Mouse (Mus musculus) kidney, adult 2 months (tissue): Measurements from ENCODE around the gene Hmgn3. TPM values are rescaled to one million over a fixed set of nuclear protein-coding genes. Genes with fewer than 3 reads are reported as not detected.
"Not testable (repeated sequence)": the region's sequence is repeated elsewhere in the genome, so short reads cannot be mapped to it uniquely, and the experiment has no call there.

Experiments
- DNase-seq: peaks from one replicate; pipeline ENCODE4 v3.0.0; 2021
- H3K27ac ChIP-seq: fragments of 200-500 bp; 2 replicates; pipeline ENCODE4 v1.5.1; 2012; ENCODE audit warnings: low read depth, low read length, control low read depth, inconsistent platforms; ENCODE audit not compliant: insufficient read depth
- H3K27me3 ChIP-seq: fragments of 200-500 bp; replicated peaks from 2 replicates; pipeline ENCODE4 v1.6.1; 2012; ENCODE audit warnings: mild to moderate bottlenecking, moderate library complexity, low read length, inconsistent platforms; ENCODE audit not compliant: control insufficient read depth, insufficient read depth
- H3K36me3 ChIP-seq: fragments of 200-500 bp; 2 replicates; pipeline ENCODE4 v1.6.1; 2012; ENCODE audit warnings: mild to moderate bottlenecking, moderate library complexity, low read length, inconsistent platforms; ENCODE audit not compliant: control insufficient read depth, insufficient read depth
- H3K4me1 ChIP-seq: fragments of 200-500 bp; 2 replicates; pipeline ENCODE4 v1.6.1; 2011; ENCODE audit warnings: low read length; ENCODE audit not compliant: control insufficient read depth, insufficient read depth
- H3K4me3 ChIP-seq: fragments of 200-500 bp; 2 replicates; pipeline ENCODE4 v1.5.1; 2011; ENCODE audit warnings: mild to moderate bottlenecking, low read depth, low read length, control low read depth; ENCODE audit not compliant: insufficient read depth
- CTCF ChIP-seq: fragments of 200-500 bp; conservative IDR thresholded peaks from 2 replicates; pipeline ENCODE4 v1.5.1; 2011; ENCODE audit warnings: low read depth, mild to moderate bottlenecking, control low read depth, low read length, moderate library complexity, mixed read lengths; ENCODE audit not compliant: insufficient read depth, insufficient read length
- POLR2A ChIP-seq: fragments of 200-500 bp; IDR thresholded peaks from one replicate; pipeline ENCODE4 v1.6.1; 2011; ENCODE audit warnings: low read depth, low read length, control low read depth
- WGBS: fragments of 180-500 bp; shearing (Covaris S2); methylation state at CpG from one replicate; pipeline ENCODE4 v1.1.7; 2018; 5-methylcytosine and 5-hydroxymethylcytosine counted together
- polyA plus RNA-seq: library from polyadenylated mRNA; depleted of rRNA; stranded (reverse); fragments of >200 nt; gene quantifications from 2 replicates; pipeline ENCODE4 v1.2.3, GENCODE M21; 2012; rRNA removed

The Hmgn3 gene
- 6.5 and 8.7 TPM in 2 replicates for polyA plus RNA-seq

DNA sequence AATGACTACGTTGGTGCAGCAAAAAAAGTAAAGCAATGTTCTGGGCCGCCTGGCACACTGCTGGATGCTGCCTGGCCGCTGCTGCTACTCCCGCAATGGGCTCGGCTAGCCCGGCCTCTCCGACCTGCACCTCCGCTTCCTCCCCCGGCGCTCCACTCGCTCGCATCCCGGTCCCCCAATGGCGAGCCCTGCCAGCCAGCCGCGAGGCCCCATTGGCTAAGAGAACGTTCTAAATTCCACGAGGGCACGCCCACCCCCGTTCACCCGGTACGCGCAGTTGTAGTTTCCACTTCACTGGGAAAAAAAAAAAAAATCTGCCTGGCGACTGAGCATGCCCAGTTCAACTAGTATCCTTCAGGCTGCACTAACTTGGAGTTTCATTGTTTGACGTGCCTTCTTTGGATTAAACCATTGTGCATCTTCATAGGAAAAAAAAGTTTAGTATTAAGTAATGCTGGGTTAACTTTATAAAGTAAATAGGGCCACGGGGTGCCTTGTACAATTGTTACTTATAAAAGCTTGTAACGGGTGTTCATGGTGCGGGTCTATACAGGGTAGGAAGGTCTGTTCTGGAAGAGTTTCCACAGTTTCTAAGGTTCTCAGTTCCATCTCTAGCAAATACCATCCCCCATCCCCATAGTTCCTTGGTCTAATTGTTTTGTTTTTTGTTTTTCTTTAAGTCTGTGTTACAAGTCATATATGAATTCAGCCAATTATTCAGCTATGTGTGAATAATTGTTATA is at the start of gene Hmgn3:
Hmgn3 (minus strand) TSS at position 240 of the 743 bp plus-strand sequence.
- 8% methylated on average over 28 of the region's 28 CpGs for WGBS
- peak; percentile 95 for DNase-seq
- no peaks in the 10 kb centered on the region for H3K36me3 ChIP-seq
- peak within 1 kb of the TSS; percentile 69 for H3K4me3 ChIP-seq
- H3K27me3 ChIP-seq, result no peaks in the 10 kb centered on the region
- H3K4me1 ChIP-seq, result no peaks in the 10 kb centered on the region
- TF ChIP-seq CTCF (no peak), POLR2A (peak; percentile 30)
- no peak within 1 kb of the TSS for H3K27ac ChIP-seq

DNA sequence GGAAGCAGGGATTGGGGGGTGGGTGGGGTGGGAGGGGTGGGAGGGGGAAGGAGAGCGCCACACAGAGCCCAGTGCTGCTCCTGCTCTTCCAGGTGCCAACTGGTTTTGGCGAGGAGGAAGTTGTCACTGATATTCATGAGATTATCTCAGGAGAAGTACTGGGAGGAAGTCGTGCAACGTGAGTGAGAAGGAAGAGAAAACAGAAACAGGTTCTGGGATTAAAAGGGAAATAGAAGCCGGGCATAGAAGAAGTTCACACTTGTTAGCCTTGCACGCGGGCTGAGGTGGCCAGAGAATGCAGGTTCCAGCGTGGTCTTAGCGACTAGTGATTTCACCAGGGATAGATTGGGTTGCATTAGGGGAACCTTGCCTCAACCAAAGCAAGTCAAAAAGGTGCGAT is 49.3 kb upstream of the Hmgn3 start:
- H3K27ac ChIP-seq, result no peak overlapping the region
- no peaks in the 10 kb centered on the region for H3K4me1 ChIP-seq
- no peak for DNase-seq
- WGBS, result 71% methylated on average over 10 of the region's 10 CpGs
- H3K27me3 ChIP-seq, result no peaks in the 10 kb centered on the region
- TF ChIP-seq CTCF (no peak), POLR2A (no peak)
- no peak overlapping the region for H3K4me3 ChIP-seq
- no peaks in the 10 kb centered on the region for H3K36me3 ChIP-seq

DNA sequence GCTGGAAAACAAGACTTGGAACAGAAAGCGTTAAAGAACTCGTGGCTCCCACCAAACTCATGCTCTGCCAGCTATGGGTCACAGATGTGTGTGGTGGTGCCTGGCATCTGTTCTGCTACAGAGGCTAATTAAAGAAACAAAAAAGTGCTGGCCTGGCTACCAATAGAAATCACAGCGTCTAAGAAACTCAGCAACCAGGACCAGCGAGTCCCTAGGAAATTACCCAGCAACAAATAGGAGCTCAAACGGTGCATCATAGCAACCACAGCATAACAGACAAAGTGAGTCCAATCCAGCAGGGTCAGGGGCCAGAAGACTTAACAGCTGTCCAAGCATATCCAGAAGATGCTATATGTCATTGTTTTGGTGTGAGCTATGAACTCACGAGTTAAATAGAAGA is 48.5 kb upstream of the Hmgn3 start:
- H3K4me3 ChIP-seq, result no peak overlapping the region
- no peak overlapping the region for H3K27ac ChIP-seq
- 57% methylated on average over 6 of the region's 6 CpGs for WGBS
- no peaks in the 10 kb centered on the region for H3K36me3 ChIP-seq
- no peak for DNase-seq
- H3K4me1 ChIP-seq, result no peaks in the 10 kb centered on the region
- H3K27me3 ChIP-seq, result no peaks in the 10 kb centered on the region
- TF ChIP-seq CTCF, result no peak
- no peak for TF ChIP-seq POLR2A

DNA sequence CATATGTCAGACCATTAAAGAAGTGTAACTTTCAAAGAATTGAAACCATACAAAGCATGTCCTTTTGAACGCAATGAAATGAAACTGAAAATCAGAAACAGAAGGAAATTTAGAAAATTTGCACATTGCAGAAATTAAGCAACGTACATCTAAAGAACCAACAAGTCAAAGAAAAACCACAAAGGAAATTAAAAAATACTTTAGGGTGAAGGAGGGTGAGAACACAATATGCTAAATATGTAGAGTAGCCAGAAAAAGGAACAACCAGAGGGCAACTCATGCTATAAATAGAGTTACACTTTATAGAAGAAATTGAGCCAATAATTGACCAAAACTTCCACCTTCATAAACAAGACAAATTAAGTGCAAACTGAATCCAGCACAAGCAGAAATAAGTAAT is 41.3 kb upstream of the Hmgn3 start:
- no peaks in the 10 kb centered on the region for H3K4me1 ChIP-seq

DNA sequence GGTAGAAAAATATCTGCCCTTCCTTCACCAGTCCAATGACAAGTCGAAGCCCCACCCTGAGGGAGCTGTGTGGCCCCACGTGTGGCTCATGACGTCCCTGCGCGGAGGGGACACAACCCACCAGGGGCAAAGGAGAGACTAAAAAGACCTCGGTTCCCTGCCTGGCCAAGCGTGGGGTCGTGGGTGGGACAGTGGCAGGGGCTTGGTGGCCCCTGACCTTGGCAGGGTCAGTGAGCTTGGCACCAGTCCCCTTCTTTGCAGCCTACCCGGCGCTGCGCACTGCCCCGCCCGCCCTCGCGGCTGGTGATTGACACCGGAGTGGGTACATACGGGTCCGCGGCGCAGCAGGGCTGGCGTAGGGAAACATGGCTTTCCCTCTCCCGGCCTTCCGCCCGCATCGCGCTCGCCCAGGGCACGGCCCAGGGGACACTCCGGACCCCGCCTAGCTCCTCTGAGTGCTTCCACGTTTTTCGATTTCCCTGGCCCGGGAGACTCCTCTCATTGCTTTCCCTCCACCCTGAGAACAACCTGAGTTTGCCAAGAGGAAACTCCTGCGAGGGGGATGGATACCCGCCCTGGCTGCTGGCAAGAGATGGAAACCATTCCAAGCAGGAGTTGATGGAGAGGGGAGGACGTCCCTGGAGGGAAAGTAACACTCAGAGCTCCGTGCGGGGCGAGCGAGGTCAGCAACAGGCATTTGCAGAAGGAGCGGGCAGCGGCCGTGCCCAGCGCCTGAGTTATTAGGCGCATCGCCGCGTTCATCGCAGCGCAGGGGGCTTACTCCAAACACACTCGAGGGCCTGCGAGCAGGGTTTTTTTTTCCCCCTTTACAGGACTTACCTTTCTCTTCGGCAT is 667 bp downstream of the Hmgn3 start:
- 3% methylated on average over 53 of the region's 53 CpGs for WGBS
- Histone ChIP-seq H3K36me3 (no peaks in the 10 kb centered on the region), H3K4me3 (peak overlapping the region; percentile 69), H3K27ac (no peak overlapping the region), H3K4me1 (no peaks in the 10 kb centered on the region), H3K27me3 (no peaks in the 10 kb centered on the region)
- no peak for TF ChIP-seq CTCF
- TF ChIP-seq POLR2A, result no peak
- peak; percentile 44 for DNase-seq

More for the DNA sequence above, 41.3 kb upstream of the Hmgn3 start:
- DNase-seq, result no peak
- no peak overlapping the region for H3K4me3 ChIP-seq
- 74% methylated on average over 2 of the region's 2 CpGs for WGBS
- no peak overlapping the region for H3K27ac ChIP-seq
- H3K27me3 ChIP-seq, result no peaks in the 10 kb centered on the region
- no peaks in the 10 kb centered on the region for H3K36me3 ChIP-seq
- no peak for TF ChIP-seq CTCF
- no peak for TF ChIP-seq POLR2A

DNA sequence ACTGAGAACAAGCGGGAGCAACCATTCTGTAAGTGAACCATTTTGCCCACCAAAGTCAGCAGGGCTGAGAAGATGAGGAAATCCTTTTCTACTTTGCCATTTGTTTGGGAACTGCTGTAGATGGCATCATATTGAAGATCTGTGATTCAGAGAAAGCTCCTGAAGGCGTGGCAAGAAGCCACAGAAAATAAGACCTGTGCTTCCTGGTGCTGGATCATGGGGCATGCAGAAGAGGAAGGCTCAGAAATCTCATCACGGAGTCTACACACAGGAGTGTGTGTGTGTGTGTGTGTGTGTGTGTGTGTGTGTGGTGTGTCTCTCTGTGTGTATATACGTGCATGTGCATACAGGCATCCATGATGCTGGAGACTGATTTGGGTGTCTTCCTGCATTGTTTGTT is 16.7 kb downstream of the Hmgn3 start:
- Histone ChIP-seq H3K27me3 (no peaks in the 10 kb centered on the region), H3K27ac (no peak overlapping the region), H3K4me3 (no peak overlapping the region), H3K4me1 (no peaks in the 10 kb centered on the region), H3K36me3 (no peaks in the 10 kb centered on the region)
- TF ChIP-seq CTCF (no peak), POLR2A (no peak)
- no peak for DNase-seq
- 82% methylated on average over 4 of the region's 4 CpGs for WGBS

DNA sequence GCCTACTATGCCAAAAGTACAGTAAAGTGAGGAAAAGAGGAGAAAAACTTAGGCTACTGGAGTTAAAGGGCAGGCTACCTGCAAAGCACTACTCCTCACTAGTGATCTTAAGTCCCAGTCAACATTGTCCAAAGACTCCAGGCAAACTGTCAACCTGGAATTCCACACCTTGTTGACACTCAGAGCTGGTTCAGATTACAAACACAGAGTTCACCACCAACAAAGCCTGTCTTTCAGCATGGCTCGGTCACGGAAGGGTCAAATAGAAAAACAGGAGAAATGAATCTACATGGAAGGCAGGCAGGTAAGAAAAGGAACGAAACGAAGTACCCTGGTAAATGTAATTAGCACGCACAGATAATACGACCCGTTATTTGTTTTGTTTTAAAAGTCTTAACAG is 18.6 kb downstream of the Hmgn3 start:
- H3K4me3 ChIP-seq, result no peak overlapping the region
- WGBS, result 68% methylated on average over 7 of the region's 7 CpGs
- no peaks in the 10 kb centered on the region for H3K27me3 ChIP-seq
- no peak overlapping the region for H3K27ac ChIP-seq
- H3K4me1 ChIP-seq, result no peaks in the 10 kb centered on the region
- no peak for DNase-seq
- no peaks in the 10 kb centered on the region; the same call in 1 of the 2 replicates for H3K36me3 ChIP-seq
- TF ChIP-seq POLR2A (no peak), CTCF (no peak)

DNA sequence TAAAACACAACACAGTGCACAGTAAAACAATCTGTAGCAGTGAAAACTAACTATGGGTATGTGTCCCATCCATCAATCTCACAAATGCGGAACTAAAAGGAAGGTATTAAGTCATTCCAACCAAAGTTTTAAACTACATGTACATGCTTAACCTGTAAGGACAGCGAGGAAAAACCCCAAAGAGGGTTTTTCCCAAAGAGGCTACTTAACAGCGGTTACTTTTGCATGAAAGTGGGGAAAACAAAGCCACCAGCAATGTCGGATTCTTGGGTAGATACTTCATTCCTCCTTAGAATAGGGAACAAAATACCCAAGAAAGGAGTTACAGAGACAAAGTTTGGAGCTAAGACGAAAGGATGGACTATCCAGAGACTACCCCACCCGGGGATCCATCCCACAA is 20.0 kb downstream of the Hmgn3 start:
- not testable (repeated sequence) for H3K4me1 ChIP-seq, H3K27me3 ChIP-seq, DNase-seq, H3K27ac ChIP-seq, H3K36me3 ChIP-seq, H3K4me3 ChIP-seq
- 95% methylated on average over 6 of the region's 6 CpGs for WGBS
